Mouse (Mus musculus) heart, embryonic 13.5 days (tissue): ENCODE data around the gene Snx29. TPM values are rescaled to one million over a fixed set of nuclear protein-coding genes. Genes with fewer than 3 reads are reported as not detected.

Experiments
- ATAC-seq: fragments of 200-750 bp; cut with Nextera tagmentation; 2 replicates; pipeline ENCODE4 v1.8.0; 2017; ENCODE audit warnings: moderate TSS enrichment; ENCODE audit not compliant: insufficient number of reproducible peaks, low FRiP score, low TSS enrichment; ENCODE audit errors: extremely low read depth
- H3K27ac ChIP-seq: fragments of 300-500 bp; sonication (generic); replicated peaks from 2 replicates; pipeline ENCODE4 v1.5.1; 2015; ENCODE audit warnings: moderate library complexity, mild to moderate bottlenecking, inconsistent platforms
- H3K27me3 ChIP-seq: fragments of 300-500 bp; sonication (generic); replicated peaks from 2 replicates; pipeline ENCODE4 v1.6.1; 2015; ENCODE audit warnings: mild to moderate bottlenecking, inconsistent platforms
- H3K36me3 ChIP-seq: fragments of 300-500 bp; sonication (generic); 2 replicates; pipeline ENCODE4 v1.6.1; 2015; ENCODE audit warnings: mild to moderate bottlenecking, inconsistent platforms
- H3K4me1 ChIP-seq: fragments of 300-500 bp; sonication (generic); 2 replicates; pipeline ENCODE4 v1.6.1; 2015; ENCODE audit warnings: inconsistent platforms
- H3K4me2 ChIP-seq: fragments of 300-500 bp; sonication (generic); 2 replicates; pipeline ENCODE4 v1.6.1; 2015; ENCODE audit warnings: inconsistent platforms, mild to moderate bottlenecking, moderate library complexity
- H3K4me3 ChIP-seq: fragments of 300-500 bp; sonication (generic); 2 replicates; pipeline ENCODE4 v1.5.1; 2015; ENCODE audit warnings: moderate library complexity, mild to moderate bottlenecking, inconsistent platforms
- H3K9ac ChIP-seq: fragments of 300-500 bp; sonication (generic); 2 replicates; pipeline ENCODE4 v1.6.1; 2015; ENCODE audit warnings: inconsistent platforms, mild to moderate bottlenecking, moderate library complexity
- H3K9me3 ChIP-seq: fragments of 300-500 bp; sonication (generic); 2 replicates; pipeline ENCODE4 v1.6.1; 2016; ENCODE audit warnings: inconsistent platforms
- WGBS: fragments of 180-500 bp; shearing (Covaris S2); methylation state at CpG from one replicate; pipeline ENCODE4 v1.1.7; 2015; ENCODE audit warnings: mixed read lengths; 5-methylcytosine and 5-hydroxymethylcytosine counted together
- polyA plus RNA-seq: library from polyadenylated mRNA; unstranded; fragments of >200 nt; fragmentation: Nextera tagmentation; extraction: Ambion mirVana; gene quantifications from 2 replicates; pipeline ENCODE4 v1.2.1, GENCODE M21; 2015

Gene Snx29
- polyA plus RNA-seq, 1 experiment from 2014 or later = 6.0 TPM

DNA sequence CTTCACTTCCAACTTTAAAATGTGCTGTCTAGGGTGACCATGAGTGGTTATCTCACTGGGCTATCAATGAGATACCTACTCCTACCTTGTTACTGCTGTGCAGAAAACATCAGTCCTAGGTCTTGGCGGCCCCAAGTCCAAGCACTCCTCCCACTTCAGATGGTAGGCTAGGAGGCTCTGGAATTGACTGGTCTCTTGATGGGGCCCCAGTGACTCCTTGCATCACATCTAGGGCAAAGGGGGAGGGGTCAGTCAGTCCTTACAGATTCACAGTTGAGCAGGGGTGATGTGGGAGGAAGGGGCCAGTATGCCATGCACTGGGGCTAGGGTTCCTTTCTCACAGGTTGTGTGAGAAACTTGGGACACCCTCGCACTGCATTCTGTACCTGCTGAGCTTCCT is 423.3 kb downstream of the Snx29 start:
- Histone ChIP-seq H3K4me2 (no peak overlapping the region), H3K4me3 (no peak overlapping the region), H3K9ac (no peak overlapping the region), H3K27me3 (no peaks in the 10 kb centered on the region), H3K4me1 (no peaks in the 10 kb centered on the region), H3K9me3 (no peaks in the 10 kb centered on the region), H3K27ac (no peak overlapping the region), H3K36me3 (no peaks in the 10 kb centered on the region)
- ATAC-seq = no peak
- WGBS = 71% methylated on average over 2 of the region's 2 CpGs

GRCm38 (mm10) chr16:11747867-11748266 is 425.2 kb downstream of the Snx29 start:
- Histone ChIP-seq H3K4me3 (no peak overlapping the region), H3K4me2 (no peak overlapping the region), H3K27ac (no peak overlapping the region), H3K9ac (no peak overlapping the region), H3K36me3 (no peaks in the 10 kb centered on the region), H3K4me1 (no peaks in the 10 kb centered on the region), H3K9me3 (no peaks in the 10 kb centered on the region), H3K27me3 (no peaks in the 10 kb centered on the region)
- ATAC-seq = no peak
- 84% methylated on average over 5 of the region's 5 CpGs for WGBS

- ATAC-seq = no peak
- no peaks in the 10 kb centered on the region for H3K27me3 ChIP-seq
- 67% methylated on average over 3 of the region's 3 CpGs for WGBS
Measured at GRCm38 (mm10) chr16:11749111-11749510, 426.4 kb downstream of the Snx29 start.

GRCm38 (mm10) chr16:11750605-11751004 is 427.9 kb downstream of the Snx29 start:
- Histone ChIP-seq H3K9ac (no peak overlapping the region), H3K27me3 (no peaks in the 10 kb centered on the region), H3K4me3 (no peak overlapping the region), H3K4me1 (no peaks in the 10 kb centered on the region), H3K9me3 (no peaks in the 10 kb centered on the region), H3K36me3 (no peaks in the 10 kb centered on the region), H3K4me2 (no peak overlapping the region), H3K27ac (no peak overlapping the region)
- no peak for ATAC-seq

More at GRCm38 (mm10) chr16:11749111-11749510, 426.4 kb downstream of the Snx29 start:
- no peak overlapping the region for H3K4me3 ChIP-seq
- H3K9ac ChIP-seq = no peak overlapping the region
- no peaks in the 10 kb centered on the region for H3K4me1 ChIP-seq
- H3K9me3 ChIP-seq = no peaks in the 10 kb centered on the region
- H3K4me2 ChIP-seq = no peak overlapping the region
- H3K36me3 ChIP-seq = no peaks in the 10 kb centered on the region
- H3K27ac ChIP-seq = no peak overlapping the region

DNA sequence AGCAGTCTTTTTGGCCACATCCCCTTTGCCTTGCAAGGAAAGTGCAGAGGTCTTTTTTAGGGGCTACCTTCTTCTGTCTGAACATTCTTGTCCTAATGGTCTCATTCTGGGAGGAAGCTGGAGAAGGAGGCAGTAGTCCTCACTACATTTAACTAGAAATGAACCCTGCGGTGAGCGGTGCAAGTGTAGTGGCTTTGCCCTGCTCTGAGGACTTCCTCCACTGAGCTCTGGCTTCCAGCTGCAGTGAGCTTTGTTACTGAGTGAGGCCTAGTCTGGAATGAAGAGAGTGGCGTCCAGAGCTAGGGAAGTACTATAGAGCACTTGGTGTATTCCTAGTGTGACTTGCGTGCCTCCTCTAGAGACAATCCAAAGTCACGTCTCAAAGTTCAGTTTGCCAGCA is 429.8 kb downstream of the Snx29 start:
- no peak for ATAC-seq
- H3K27ac ChIP-seq = no peak overlapping the region
- H3K9ac ChIP-seq = no peak overlapping the region
- no peak overlapping the region for H3K4me3 ChIP-seq
- H3K4me1 ChIP-seq = no peaks in the 10 kb centered on the region
- no peak overlapping the region for H3K4me2 ChIP-seq
- H3K9me3 ChIP-seq = no peaks in the 10 kb centered on the region
- H3K36me3 ChIP-seq = no peaks in the 10 kb centered on the region
- 84% methylated on average over 5 of the region's 5 CpGs for WGBS
- H3K27me3 ChIP-seq = no peaks in the 10 kb centered on the region

- H3K9me3 ChIP-seq = no peaks in the 10 kb centered on the region
- H3K4me2 ChIP-seq = no peak overlapping the region
- no peak overlapping the region for H3K9ac ChIP-seq
- H3K4me3 ChIP-seq = no peak overlapping the region
- no peaks in the 10 kb centered on the region for H3K4me1 ChIP-seq
- whole genome bisulfite sequencing = 78% methylated on average over 2 of the region's 2 CpGs
- no peaks in the 10 kb centered on the region for H3K36me3 ChIP-seq
- ATAC-seq = no peak
- H3K27ac ChIP-seq = no peak overlapping the region
- no peaks in the 10 kb centered on the region for H3K27me3 ChIP-seq
Measured at GRCm38 (mm10) chr16:11753466-11753865, 430.8 kb downstream of the Snx29 start.

DNA sequence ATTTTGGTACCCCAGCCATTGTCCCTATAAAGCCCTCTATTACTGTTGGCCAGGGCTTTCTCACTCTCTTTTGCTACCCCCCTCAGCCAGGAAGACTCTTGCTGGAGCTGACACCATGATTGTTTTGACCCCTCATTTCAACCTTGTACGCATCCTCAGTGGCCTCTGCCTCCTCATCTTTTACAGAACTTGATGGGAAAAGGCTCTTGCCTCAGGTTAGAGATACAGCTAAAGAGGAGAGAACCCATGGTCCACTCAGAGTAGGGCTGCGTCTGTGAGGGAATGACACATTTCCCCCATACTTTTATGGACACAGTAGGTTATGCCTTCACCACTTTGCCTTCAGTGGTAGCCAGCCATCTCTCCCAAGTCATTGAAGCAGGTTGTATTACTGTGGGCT is 431.4 kb downstream of the Snx29 start:
- no peak overlapping the region for H3K9ac ChIP-seq
- no peak overlapping the region for H3K4me2 ChIP-seq
- no peak for ATAC-seq
- no peaks in the 10 kb centered on the region for H3K4me1 ChIP-seq
- H3K9me3 ChIP-seq = no peaks in the 10 kb centered on the region
- H3K27ac ChIP-seq = no peak overlapping the region
- no peaks in the 10 kb centered on the region for H3K36me3 ChIP-seq
- H3K27me3 ChIP-seq = no peaks in the 10 kb centered on the region
- no peak overlapping the region for H3K4me3 ChIP-seq
- WGBS = 75% methylated on average over 2 of the region's 2 CpGs

DNA sequence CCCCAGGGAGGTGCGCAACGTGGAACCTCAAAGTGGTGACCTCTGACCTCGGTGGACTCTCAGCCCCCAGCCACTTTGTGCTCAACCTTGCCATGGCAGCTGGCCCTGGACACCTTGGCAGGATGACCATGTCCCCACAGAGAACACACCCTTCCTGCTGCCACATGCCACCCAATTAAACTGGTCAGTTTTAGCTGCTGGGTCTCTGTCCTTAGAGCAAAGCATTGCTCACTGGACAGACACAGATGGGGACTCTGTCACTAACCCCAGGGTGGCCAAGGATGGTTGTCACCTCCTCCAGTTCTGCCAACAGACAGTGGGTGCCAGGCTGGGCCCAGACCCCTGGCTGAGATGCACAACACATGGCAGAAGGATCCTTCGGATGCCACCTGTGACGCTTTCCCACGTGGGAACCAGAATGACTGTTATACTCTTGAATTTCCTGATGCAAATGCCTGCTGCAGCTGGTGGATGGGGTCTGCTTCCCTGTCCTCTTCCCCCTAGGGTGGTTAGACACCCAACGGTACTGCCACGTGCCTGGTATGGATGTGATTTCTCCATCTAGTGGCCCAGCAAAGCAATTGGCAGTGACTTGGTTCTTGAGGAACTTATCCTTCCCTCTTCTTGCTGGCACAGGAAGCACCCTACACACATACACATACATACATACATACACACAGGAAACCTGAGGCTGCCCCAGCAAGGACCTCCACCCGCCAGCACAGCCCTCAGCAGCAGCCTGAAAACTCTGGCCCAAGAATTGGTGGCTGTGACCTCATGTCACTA is 432.8 kb downstream of the Snx29 start:
- Histone ChIP-seq H3K27ac (no peak overlapping the region), H3K9ac (no peak overlapping the region), H3K4me3 (no peak overlapping the region), H3K4me2 (no peak overlapping the region), H3K27me3 (no peaks in the 10 kb centered on the region), H3K9me3 (no peaks in the 10 kb centered on the region), H3K4me1 (no peaks in the 10 kb centered on the region), H3K36me3 (no peaks in the 10 kb centered on the region)
- 75% methylated on average over 9 of the region's 9 CpGs for WGBS
- ATAC-seq = no peak

GRCm38 (mm10) chr16:11756598-11757245 is 434.0 kb downstream of the Snx29 start:
- no peak overlapping the region for H3K4me2 ChIP-seq

GRCm38 (mm10) chr16:11757471-11757870 is 434.8 kb downstream of the Snx29 start:
- H3K4me3 ChIP-seq = no peak overlapping the region
- H3K27ac ChIP-seq = no peak overlapping the region
- no peaks in the 10 kb centered on the region for H3K36me3 ChIP-seq
- H3K9ac ChIP-seq = no peak overlapping the region
- no peaks in the 10 kb centered on the region for H3K27me3 ChIP-seq
- H3K9me3 ChIP-seq = no peaks in the 10 kb centered on the region
- H3K4me1 ChIP-seq = no peaks in the 10 kb centered on the region
- no peak overlapping the region for H3K4me2 ChIP-seq
- ATAC-seq = no peak
- 85% methylated on average over 8 of the region's 8 CpGs for WGBS

More at GRCm38 (mm10) chr16:11756598-11757245, 434.0 kb downstream of the Snx29 start:
- ATAC-seq = no peak
- Histone ChIP-seq H3K36me3 (no peaks in the 10 kb centered on the region), H3K27me3 (no peaks in the 10 kb centered on the region), H3K4me3 (no peak overlapping the region), H3K9ac (no peak overlapping the region), H3K4me1 (no peaks in the 10 kb centered on the region), H3K27ac (no peak overlapping the region), H3K9me3 (no peaks in the 10 kb centered on the region)
- WGBS = 71% methylated on average over 1 of the region's 1 CpGs

GRCm38 (mm10) chr16:11757951-11758350 is 435.2 kb downstream of the Snx29 start:
- H3K4me2 ChIP-seq = no peak overlapping the region
- WGBS = 76% methylated on average over 7 of the region's 7 CpGs
- H3K4me3 ChIP-seq = no peak overlapping the region
- no peaks in the 10 kb centered on the region for H3K9me3 ChIP-seq
- no peaks in the 10 kb centered on the region for H3K4me1 ChIP-seq
- no peaks in the 10 kb centered on the region for H3K27me3 ChIP-seq
- H3K27ac ChIP-seq = no peak overlapping the region
- no peak for ATAC-seq
- no peak overlapping the region for H3K9ac ChIP-seq
- no peaks in the 10 kb centered on the region for H3K36me3 ChIP-seq

- no peak overlapping the region for H3K27ac ChIP-seq
- 64% methylated on average over 2 of the region's 2 CpGs for WGBS
- no peak overlapping the region for H3K4me3 ChIP-seq
- no peak overlapping the region for H3K9ac ChIP-seq
- H3K36me3 ChIP-seq = no peaks in the 10 kb centered on the region
- ATAC-seq = no peak
- H3K27me3 ChIP-seq = no peaks in the 10 kb centered on the region
- H3K4me2 ChIP-seq = no peak overlapping the region
- H3K9me3 ChIP-seq = peaks cover 23% of the 10 kb centered on the region
- 0 out of 2 replicates have a peak, but pooled peaks cover 5% of the 10 kb centered on the region for H3K4me1 ChIP-seq
Measured at GRCm38 (mm10) chr16:11772318-11772717, 449.6 kb downstream of the Snx29 start.
